10 mouse cellular contexts compared by ENCODE assay signal in the genomic region with DNA sequence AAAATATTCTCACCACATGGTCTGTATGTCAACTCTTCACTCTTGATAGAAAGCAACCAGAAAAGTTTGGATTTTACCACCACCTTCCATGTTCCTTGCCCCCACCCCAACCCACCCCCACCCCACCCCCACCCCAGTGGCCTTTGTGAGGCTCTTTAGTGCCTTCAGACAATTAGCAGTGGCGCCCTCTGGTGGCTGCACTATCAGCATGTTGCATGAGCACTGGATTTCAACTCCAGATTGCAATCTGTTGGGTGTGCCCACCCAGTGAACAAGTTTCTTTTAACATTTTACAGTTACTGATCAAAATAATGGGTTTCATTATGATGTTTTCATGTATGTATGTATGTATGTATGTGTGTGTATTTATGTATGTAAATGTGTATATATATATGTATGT.
DNase-seq lines count a peak whose midpoint lies in the region; ATAC-seq lines count a peak whose summit lies in the region.
"Had no signal": no experiment of that assay in that cellular context is flagged by ENCODE, and none has a peak within 500 bp of the region (broad histone marks: within the 10 kb centered on the region; RNA-seq: fewer than 3 reads in every experiment).

No protein-coding gene starts in this region.

- no peak overlapping the region for H3K9ac ChIP-seq in forebrain, embryonic 11.5 days (ENCODE audit: low read length)
- no peak overlapping the region for H3K9ac ChIP-seq in liver, embryonic 12.5 days
- H3K9ac ChIP-seq: heart, embryonic 13.5 days; lung, embryonic 15.5 days had no signal

- no peak overlapping the region for H3K4me2 ChIP-seq in forebrain, embryonic 11.5 days (ENCODE audit: low read depth, low read length, severe bottlenecking)
- H3K4me2 ChIP-seq in liver, embryonic 12.5 days: no peak overlapping the region
- H3K4me2 ChIP-seq: heart, embryonic 13.5 days; lung, embryonic 15.5 days had no signal

- no peaks in the 10 kb centered on the region for H3K4me1 ChIP-seq in forebrain, embryonic 11.5 days (replicated peaks; ENCODE audit: control insufficient read depth, insufficient read depth, low read length)
- 0 out of 2 replicates have a peak, but pooled peaks cover 6% of the 10 kb centered on the region for H3K4me1 ChIP-seq in forebrain, embryonic 10.5 days
- H3K4me1 ChIP-seq in liver, embryonic 12.5 days: no peaks in the 10 kb centered on the region
- H3K4me1 ChIP-seq: heart, embryonic 13.5 days; lung, embryonic 15.5 days had no signal

- no peak overlapping the region for H3K27ac ChIP-seq in forebrain, embryonic 11.5 days (ENCODE audit: low read depth, low read length)
- no peak overlapping the region for H3K27ac ChIP-seq in forebrain, embryonic 10.5 days
- no peak overlapping the region for H3K27ac ChIP-seq in liver, embryonic 12.5 days
- H3K27ac ChIP-seq: heart, embryonic 13.5 days; lung, embryonic 15.5 days had no signal

- no peaks in the 10 kb centered on the region for H3K9me3 ChIP-seq in forebrain, embryonic 11.5 days (ENCODE audit: control insufficient read depth, low read length)
- no peaks in the 10 kb centered on the region for H3K9me3 ChIP-seq in forebrain, embryonic 10.5 days
- H3K9me3 ChIP-seq in liver, embryonic 12.5 days (replicated peaks): no peaks in the 10 kb centered on the region
- H3K9me3 ChIP-seq: heart, embryonic 13.5 days; lung, embryonic 15.5 days had no signal

- no peak overlapping the region for H3K4me3 ChIP-seq in forebrain, embryonic 11.5 days (ENCODE audit: low read depth, low read length)
- no peak overlapping the region for H3K4me3 ChIP-seq in forebrain, embryonic 10.5 days
- H3K4me3 ChIP-seq in liver, embryonic 12.5 days: no peak overlapping the region
- H3K4me3 ChIP-seq: heart, embryonic 13.5 days; lung, embryonic 15.5 days had no signal

- peak; percentile 54 for DNase-seq in forebrain, embryonic 11.5 days (ENCODE audit: low spot score)
- DNase-seq in forebrain, embryonic 10.5 days (ENCODE audit: extremely low spot score, low spot score): no peak
- DNase-seq in liver: peak; percentile 35
- DNase-seq in adrenal gland, postnatal 14 days: peak; percentile 43
- peak; percentile 42 for DNase-seq in lung, postnatal 14 days
- DNase-seq in urinary bladder, adult 2 months (ENCODE audit: low spot score): no peak
- DNase-seq in heart, postnatal 25 days (ENCODE audit: low spot score): no peak

- no peaks in the 10 kb centered on the region for H3K27me3 ChIP-seq in forebrain, embryonic 11.5 days (ENCODE audit: control insufficient read depth, insufficient read depth, low read length)
- H3K27me3 ChIP-seq in forebrain, embryonic 10.5 days (ENCODE audit: poor library complexity, severe bottlenecking): no peaks in the 10 kb centered on the region
- H3K27me3 ChIP-seq in liver, embryonic 12.5 days (replicated peaks): no peaks in the 10 kb centered on the region
- H3K27me3 ChIP-seq: heart, embryonic 13.5 days; lung, embryonic 15.5 days had no signal

- H3K36me3 ChIP-seq in forebrain, embryonic 11.5 days (ENCODE audit: control insufficient read depth, insufficient read depth, low read length): no peaks in the 10 kb centered on the region
- no peaks in the 10 kb centered on the region for H3K36me3 ChIP-seq in forebrain, embryonic 10.5 days (replicated peaks)
- H3K36me3 ChIP-seq in liver, embryonic 12.5 days: no peaks in the 10 kb centered on the region
- H3K36me3 ChIP-seq: heart, embryonic 13.5 days; lung, embryonic 15.5 days had no signal

- intact Hi-C loops in heart, postnatal 25 days (cut with DNase I): no loop called here

- 0 out of 2 replicates have a peak, but pooled peaks have one; percentile 9 for ATAC-seq in forebrain, embryonic 11.5 days (replicated peaks; ENCODE audit: low FRiP score)
- ATAC-seq in liver, embryonic 12.5 days: no peak

- 5% methylated on average over 1 of the region's 1 CpGs for WGBS in forebrain, embryonic 11.5 days
- WGBS in forebrain, embryonic 10.5 days: 20% methylated on average over 1 of the region's 1 CpGs
- 6% methylated on average over 1 of the region's 1 CpGs for WGBS in liver, embryonic 12.5 days (ENCODE audit: insufficient replicate concordance)

Comparison
In these comparisons a context has a peak if more than half of its experiments do, and no peak if none do; other contexts are left out.
1. DNase-seq: peak in forebrain, embryonic 11.5 days (single experiment), liver (single experiment), adrenal gland, postnatal 14 days (single experiment) and lung, postnatal 14 days (single experiment); none in forebrain, embryonic 10.5 days (single experiment), urinary bladder, adult 2 months (single experiment) and heart, postnatal 25 days (single experiment).